Mouse (Mus musculus): ENCODE data around the gene Hsf4.
"Not testable (repeated sequence)": the region's sequence is repeated elsewhere in the genome, so short reads cannot be mapped to it uniquely, and the experiment has no call there.

The Hsf4 gene

DNA sequence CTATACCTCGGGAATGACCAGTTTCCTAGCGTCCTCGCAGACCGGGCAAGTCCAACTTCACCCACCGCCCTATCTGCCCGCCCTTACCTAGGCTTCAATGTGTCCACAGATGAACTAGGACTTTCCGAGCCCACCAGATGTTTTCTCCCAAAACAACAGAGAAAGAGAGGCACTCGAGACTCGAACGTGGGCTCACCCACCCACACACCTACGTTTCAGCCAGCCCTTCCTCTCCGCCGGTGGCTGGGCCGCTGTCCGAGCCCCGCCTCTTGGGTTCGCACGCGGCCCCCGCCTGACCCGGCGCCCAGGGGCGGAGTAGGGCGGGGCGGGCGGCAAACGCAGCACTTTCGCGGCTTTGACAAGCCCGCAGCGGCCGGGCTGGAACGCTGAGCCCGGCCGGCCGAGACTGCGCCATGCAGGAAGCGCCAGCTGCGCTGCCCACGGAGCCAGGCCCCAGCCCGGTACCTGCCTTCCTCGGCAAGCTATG, at the start of gene Hsf4:
Hsf4 (plus strand) TSS at position 341 of the 487 bp plus-strand sequence.
- no peak for DNase-seq (ENCODE audit: low spot score)

DNA sequence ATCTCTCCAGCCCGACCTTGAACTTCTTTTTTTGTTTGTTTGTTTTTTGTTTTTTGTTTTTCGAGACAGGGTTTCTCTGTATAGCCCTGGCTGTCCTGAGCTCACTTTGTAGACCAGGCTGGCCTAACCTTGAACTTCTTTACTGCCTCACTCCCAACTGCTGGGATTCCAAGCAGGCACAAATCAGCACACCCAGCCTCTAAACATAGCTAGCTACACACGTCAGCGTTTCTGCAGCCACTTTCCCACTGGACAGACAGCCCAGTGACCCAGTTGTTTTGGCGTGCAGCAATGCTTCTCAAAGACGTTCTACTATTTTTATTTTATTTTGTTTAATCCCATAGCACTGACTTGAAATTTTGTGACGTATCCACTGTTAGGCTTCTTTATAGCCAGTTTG, 45.8 kb upstream of the Hsf4 start:
- no peak for DNase-seq (ENCODE audit: low spot score)

DNA sequence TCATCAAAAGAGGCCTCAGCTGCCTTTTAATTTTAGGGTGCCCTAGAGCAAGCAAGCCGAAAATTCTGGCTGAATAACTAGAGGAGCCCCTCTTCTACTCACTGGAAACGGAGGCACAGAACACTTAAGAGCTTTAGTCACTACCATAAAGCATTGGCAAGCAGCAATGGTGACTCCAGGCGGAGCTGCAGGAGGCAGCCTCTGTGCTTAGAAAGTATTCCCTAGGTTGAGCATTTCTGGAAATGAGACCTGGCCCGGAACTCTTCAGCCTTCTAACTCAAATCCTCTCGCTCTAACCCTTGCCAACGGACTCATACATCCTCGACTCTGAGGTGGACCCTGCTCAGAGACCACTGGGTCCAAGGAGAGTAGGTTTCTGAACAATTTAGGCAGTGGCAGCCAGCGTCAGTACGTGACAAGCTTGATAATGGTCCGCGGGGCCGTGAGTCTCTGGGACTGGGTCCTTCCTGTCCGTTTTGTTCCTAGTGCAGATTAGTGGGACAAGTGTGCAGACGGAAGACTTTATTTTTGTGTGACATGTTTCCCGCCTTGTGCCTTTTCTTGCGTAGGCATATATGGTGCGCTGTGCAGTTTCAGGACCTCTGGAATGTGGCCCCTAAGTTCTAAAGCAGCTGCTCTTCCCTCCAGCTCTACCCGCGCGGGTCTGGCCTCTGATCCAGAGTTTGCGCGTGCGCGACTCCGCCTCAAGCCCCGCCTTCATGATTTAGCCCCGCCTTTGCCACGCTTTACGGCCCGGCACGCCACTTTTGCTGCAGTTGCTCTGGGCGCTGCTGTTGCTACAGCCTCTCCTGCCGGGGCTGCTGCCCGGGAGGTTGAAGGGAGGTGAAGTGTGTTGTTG, 45.0 kb upstream of the Hsf4 start, which contains the start of gene D230025D16Rik:
D230025D16Rik (plus strand) TSS at position 733 of the 859 bp plus-strand sequence.
- peak; percentile 87 for DNase-seq (ENCODE audit: low spot score)

DNA sequence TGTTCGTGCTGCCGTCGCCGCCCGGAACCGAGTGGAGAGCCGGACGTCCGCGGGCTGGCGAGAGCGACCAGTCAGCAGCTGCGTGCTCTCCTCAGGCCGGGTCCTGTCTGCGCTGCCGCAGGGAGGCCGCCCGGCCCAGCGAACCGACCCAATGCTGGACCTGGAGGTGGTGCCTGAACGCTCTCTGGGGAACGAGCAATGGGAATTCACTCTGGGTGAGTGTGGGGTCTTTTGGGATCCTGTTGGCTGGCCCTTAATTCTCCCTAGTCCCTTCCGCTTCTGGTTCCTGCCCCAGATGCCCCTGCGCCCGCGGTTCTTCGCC, 44.4 kb upstream of the Hsf4 start:
- no peak for DNase-seq (ENCODE audit: low spot score)

DNA sequence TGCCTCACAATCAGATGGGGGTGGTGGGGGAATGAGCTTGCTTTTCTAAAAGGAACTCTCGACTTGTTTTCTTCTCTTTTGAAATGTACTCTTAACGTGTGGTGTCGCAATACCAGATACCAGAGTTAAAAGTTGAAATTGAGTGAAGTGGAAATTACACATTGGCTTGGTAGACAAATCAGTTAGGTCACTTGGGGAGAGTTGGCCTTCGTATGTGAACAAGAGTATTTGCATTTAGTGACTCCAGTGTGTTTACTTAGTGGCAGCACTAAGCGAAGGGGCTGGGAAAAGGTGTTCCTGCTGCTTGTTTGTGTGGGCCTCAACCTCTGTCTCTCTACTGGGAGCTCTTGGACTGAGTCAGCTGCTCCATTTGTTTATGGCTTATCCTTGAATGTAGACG, 43.7 kb upstream of the Hsf4 start:
- no peak for DNase-seq (ENCODE audit: low spot score)

DNA sequence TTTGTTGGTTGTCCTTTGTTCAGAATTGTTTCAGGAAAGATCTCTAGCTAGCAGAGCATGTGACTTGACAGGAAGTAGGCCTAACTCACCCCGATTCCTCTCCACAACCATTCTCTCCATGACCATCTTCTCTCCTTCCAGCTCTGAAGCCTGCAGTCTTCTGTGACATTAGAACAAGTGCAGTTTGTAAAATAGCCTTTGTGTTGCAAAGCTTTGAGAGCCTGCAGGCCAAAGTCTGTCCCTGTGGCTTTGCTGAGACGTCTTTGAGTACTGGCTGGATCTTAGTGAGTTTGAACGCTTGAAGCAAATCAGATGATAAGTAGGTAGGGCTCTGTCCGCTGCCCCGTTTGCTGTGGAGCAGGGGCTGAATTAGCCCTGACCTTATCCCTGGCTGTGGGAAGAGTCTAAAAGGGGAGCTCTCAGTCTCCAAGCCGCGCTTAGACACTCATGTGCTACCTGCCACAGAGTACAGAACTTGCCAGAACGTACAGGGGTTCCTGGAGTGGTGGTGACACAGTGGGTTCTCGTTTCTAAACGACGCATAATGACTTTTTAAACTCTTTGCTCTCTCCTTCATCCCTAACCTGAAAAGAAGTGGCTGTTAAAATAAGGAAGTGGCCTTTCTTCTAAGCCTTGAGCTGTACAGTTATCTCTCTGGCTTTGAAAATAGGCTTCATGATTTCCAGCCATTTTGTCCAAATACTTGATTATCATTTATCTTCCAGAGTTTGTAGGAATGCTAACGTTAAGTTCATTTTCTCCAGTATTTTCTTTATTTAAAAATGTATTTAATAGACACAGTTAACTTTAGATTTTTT, 37.9 kb upstream of the Hsf4 start:
- no peak for DNase-seq (ENCODE audit: low spot score)

DNA sequence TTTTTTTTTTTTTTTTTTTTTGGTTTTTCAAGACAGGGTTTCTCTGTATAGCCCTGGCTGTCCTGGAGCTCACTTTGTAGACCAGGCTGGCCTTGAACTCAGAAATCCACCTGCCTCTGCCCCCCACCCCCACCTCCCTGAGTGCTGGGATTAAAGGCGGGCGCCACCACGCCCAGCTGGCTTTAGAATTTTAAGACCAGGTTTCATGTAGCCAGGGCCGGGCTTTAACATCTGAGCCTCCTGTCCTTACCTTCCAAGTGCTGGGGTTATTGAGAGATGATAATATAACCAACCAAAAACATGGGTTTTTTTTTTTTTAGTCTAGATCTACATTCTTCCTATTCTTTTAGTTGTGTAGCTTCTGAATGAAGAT, 37.3 kb upstream of the Hsf4 start:
- not testable (repeated sequence) for DNase-seq (ENCODE audit: low spot score)

DNA sequence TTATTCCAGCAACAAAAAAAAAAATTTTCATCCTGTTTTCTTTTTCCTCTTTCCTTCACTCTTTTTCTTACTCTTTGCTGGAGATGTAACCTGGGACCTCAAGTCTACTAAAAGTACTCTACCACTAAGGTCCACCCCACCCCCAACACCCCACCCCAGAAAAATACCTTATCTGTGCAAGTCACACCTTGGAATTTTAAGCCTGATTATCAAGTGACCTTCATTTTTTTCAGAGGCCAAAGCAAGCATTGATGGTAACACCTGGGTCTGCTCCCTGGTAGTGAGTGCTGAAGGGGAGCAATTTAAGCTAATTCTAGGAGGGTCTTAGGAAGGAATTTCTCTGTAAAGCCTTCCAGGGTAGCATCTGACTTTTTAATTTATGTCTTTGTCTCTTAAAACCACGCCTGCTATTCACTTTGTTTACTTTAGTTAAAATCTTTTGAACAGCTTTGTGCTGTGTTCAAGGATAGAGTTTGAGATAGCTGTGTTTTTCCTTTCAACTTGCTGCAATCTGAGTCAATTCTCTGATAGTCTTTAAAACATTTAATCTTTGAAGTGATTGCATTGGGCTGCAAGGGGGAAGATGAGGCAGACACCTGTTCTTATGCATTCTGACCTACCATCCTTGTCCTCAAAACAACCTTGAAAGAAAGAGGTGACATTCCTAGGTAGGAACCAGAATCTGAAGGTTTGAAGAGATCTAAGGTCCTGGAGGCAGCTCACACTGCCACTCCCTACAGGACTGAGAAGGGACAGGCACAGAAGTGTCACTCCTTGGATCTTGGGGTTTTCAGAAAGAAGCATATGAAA, 36.3 kb upstream of the Hsf4 start:
- no peak for DNase-seq (ENCODE audit: low spot score)

DNA sequence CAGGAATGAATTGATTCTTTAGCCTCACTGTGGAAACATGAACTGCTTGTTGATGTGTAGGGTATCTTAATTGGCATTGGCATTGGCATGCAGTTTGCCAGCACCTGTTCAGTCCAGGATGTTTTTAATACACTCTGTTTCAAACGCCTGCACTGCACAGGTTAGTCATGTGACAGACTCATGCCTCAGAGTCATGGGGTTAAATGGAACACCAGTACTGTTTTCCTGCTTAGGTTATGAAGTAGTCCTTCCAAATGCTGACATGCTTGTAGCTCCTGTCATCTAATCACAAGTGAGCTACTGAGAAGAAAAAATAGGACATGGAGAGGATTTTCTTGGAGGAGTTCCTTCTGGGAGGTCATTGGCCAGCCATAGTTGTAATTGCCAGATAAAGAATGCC, 34.4 kb upstream of the Hsf4 start:
- DNase-seq (ENCODE audit: low spot score): no peak

DNA sequence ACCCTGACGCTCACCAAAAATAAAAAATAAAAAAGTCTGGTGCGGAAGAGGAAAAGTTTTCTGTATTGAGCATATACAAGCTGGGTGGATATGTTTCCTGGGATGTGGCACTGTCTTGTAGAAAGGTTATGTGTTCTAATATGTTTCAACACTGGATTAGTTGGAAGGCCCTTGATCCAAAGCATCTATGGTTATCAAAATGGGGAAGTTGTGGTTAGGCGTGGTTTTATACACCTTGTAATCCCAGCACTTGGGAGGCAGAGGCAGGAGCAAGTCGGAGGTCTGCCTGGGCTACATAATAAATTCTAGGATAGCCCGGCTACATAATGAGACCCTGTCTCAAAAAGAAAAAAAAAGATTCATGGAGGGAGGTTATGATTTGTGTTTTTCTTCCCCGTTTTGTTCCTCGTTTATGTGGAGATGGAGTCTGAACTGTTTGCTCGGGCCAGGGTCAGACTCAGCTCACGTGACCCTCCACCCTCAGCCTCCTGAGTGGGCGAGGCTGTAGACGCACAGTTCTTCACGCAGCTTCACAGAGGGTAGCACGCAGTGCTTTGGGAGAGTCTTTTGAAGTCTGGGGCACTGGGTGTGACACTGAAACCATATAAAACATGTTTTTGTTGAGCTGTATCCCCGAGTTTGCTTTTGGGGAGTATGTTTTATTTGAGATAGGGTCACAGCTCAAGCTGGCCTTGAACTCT, 32.0 kb upstream of the Hsf4 start:
- no peak for DNase-seq (ENCODE audit: low spot score)

DNA sequence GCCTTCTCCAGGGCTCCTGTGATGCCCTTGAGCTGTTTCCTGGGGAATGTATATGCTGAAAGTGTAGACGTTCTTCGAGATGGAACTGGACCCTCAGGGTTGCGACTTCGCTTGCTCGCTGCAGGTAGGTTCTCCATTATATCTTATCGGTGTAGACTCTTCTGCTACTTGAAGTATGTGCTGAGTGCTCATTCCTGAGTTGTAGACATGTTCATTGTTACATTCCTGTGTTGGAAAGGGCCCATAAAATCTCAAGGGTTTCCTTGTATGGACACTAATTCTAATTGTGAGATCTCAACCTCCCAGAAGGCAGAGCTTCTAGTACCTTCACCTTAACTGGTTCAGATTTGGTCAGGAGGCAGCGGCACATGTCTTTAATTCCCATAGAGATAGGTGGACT, 28.6 kb upstream of the Hsf4 start:
- DNase-seq (ENCODE audit: low spot score): no peak

DNA sequence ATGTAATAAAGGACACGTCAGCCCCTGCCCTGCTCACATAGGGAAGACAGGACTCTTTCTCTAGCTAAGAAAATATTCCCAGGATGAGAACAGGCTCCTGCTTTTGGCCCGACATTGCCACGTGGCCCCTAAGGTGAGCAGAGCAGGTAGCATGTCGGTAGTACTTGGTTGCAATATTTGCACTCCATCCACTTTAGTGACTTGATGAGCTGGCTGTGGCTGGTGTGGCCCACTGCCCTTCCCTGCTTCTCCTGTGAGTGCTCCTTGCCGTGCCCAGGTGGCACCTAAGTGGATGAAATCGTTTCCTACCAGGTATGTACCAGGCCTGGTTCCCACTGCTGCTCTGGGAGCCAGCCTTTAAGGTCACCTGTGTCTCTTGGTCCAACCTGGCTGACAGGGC, 17.6 kb upstream of the Hsf4 start:
- DNase-seq (ENCODE audit: low spot score): no peak

DNA sequence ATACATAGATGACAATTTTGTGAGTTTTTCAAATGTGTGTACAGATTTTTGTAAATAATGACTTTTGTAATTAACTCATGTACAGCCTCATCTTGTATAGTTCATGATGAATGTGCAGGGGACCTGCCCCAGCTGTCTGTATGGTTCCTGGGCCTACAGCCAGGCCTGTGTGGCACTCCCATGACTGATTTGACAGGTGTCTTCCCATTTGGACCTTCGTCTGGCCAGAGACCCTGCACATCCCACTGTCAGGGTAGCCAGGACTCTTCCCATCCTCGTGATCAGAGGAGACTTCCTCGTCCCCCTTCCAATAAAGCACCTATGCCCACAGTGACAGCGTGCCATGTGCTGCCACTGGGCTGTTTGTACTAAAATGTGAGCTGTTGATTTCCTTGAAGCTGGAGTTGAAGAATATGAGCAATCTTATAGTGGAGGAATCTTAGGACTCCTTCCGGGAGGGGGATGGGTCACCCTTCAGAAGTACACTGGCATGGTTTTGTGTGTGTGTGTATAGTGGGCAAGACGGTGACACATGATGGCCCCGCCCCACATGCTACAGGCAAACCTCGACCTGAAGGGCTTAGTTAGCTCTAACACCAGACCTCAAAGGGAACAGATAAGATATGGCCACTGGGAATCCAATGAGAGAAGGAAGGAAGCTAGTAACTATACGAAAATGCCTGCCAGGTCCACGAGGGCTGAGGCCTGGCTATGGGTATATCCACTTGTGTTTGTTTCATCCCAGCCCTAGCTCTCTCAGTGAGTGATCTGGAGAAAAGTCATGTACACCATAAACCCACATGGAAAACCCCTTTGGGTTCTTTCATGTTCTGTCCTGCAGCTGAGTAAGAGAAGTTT, 16.7 kb upstream of the Hsf4 start:
- DNase-seq (ENCODE audit: low spot score): no peak

DNA sequence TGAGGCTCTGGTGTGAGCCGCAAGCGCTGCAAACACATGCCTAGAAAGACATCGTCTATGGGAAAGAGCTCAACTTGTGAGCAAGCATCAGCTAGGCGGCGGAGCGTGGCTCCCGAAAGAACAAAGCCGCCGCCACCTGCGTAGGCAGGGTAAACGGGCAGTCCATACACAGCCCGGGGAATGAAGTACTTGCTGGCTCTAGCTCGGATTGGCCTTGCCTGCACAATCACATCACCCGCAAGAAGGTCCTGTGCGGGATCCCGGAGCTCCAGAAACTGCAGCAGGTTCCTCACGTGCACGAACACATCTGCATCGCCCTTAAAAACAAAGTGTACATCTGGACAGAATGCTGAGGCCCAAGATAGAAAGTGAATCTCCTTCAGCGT, 15.8 kb upstream of the Hsf4 start:
- no peak for DNase-seq (ENCODE audit: low spot score)

DNA sequence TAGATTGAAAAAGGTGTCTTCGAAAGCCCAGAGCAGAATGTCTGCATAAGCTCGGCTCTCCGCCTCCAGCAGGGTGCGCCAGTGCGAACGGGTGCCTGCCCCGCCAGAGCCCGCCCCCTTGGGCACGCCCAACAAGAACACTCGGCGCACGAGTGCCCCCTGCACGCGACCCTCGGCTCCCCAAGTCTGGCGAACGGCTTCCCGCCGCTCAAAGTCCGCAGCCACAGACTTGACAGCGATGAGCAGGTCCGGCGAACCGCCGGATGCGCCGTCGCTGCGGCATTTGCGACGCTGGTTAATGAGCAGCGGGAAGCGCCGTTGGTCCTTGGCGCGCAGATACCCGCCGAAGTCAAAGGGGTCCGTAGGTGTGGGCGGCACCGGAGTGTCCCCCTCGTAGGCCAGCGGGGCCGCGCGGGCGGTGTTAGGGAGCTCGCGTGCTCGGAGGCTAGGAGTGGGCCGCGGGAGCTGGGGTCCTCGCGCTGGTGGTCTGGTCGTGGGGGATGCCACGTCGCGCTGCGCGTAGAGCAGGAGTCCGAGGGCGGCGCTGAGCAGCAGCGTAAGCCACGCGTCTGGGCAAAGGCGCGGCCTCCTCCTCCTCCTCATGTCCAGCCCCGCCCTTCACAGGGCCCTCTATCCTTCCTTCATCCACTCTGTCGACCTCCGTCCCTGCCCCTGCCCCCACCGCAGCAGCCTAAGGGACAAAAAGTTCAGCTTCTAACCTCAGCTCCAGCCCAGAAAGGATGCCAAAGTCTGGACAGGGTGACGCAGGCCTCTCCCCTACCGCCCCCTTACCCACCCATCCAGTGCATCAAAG, 15.2 kb upstream of the Hsf4 start:
- DNase-seq (ENCODE audit: low spot score): peak; percentile 87

DNA sequence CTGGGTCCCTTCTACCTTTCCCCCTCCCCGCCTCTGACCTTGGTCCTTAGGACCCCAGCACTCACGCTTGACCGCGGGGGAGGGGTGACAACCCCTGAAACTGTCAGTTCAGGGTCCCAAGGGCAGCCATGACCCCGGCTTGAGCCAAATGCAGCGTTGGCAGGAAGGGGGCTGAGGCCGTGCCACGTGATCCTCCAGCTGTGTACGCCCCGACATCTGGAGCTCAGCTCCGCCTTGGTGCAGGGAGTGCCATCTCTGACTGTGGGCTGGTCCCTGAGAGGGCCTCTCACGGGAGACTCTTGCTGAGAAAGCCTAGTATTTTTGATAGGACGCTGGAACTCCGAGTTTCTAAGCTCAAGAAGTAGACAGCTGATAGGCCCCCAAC, 14.6 kb upstream of the Hsf4 start, which contains the start of gene B3gnt9:
B3gnt9 (minus strand) TSS at position 188 of the 385 bp plus-strand sequence.
- no peak for DNase-seq (ENCODE audit: low spot score)

DNA sequence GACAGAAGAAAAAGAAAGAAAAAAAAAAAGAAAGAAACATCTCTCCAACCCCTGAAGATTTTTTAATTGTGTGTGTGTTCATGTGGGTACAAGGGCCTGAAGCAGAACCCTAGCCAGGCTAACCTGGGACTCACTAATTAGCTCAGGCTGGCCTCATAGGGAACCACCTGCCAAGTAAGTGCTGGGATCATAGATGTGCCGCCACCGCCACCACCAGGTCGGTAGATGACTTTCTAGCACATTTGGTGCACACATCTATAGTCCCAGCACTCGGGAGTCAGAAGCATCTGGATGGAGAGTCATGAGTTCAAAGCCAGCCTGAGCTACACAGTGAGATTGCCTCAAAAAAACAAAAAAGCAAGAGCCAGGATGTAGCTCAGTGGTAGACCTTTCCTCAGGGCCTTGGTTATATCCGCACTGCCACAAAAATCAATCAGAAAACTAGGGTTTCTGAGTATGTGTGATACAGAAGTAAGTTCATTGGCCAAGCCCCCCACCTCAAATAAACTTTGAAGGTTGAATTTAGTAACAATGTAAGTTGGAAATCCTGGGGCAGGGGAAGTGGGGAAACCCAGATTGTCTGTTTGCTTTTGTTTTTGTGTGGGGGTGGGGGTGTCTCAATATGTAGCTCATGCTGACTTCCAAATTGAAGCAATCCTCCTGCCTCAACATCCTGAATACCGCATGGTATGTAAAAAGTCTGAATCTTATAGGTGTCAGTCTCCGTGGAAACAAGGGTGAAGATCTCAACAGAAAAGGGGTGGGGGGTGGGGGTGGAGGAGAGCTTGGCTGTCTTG, 12.1 kb upstream of the Hsf4 start:
- DNase-seq (ENCODE audit: low spot score): no peak

DNA sequence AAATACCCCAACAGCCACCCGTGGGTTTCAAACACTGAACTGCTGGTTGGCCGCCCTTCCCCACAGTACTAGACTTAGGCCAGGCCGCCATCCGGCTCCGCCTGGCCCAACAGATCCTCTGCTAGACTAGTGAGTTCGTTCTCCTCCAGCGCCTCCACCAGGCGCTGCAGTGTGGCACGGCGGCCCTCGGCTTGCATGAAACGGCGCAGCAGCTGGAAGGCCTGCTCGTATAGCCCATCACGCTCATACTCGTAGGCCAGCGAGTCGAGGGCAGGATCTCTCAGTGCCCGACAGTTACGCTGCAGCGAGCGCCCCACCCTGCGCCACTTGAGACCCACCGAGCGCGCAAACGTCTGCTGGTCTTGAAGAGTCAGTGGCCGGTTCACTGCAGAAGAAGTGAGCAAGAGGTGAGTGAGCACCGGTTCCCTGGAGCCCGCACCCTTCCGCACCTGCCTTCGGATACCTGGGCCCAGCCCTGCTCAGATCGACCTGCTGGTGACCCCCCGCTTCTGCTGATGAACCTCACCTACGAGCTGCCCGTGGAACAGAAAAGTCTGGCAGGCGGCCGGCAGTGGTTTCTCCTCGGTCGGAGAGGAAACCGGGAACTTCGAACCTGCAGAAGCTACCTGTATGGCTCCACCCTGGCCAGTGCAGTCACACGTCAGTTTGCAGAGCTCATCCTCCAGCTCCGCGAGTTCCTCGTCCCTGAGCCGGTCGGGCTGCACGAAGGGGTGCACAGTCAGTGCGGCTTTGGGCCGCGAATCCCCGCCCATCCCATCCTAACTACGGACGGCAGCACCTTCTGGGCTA, 10.5 kb upstream of the Hsf4 start:
- DNase-seq (ENCODE audit: low spot score): no peak
